Mouse (Mus musculus) ES-E14 (cell line): ENCODE data around the gene Stac2.

ENCODE experiments used
- HCFC1 ChIP-seq: IDR thresholded peaks from 2 replicates; pipeline ENCODE4 v1.6.1; 2012; ENCODE audit warnings: low read length, inconsistent platforms, borderline replicate concordance; ENCODE audit not compliant: insufficient read depth
- MAFK ChIP-seq: IDR thresholded peaks from 2 replicates; pipeline ENCODE4 v1.6.1; 2014; ENCODE audit warnings: mild to moderate bottlenecking, low read depth, low read length, inconsistent platforms; ENCODE audit not compliant: insufficient read depth
- ZC3H11A ChIP-seq: IDR thresholded peaks from 2 replicates; pipeline ENCODE4 v1.6.1; 2012; ENCODE audit warnings: low read depth, mild to moderate bottlenecking, inconsistent platforms, low read length, borderline replicate concordance
- ZNF384 ChIP-seq: IDR thresholded peaks from 2 replicates; pipeline ENCODE4 v1.6.1; 2012; ENCODE audit warnings: low read depth, low read length, inconsistent platforms

- no peak for TF ChIP-seq ZC3H11A
- TF ChIP-seq HCFC1 = no peak
- no peak for TF ChIP-seq ZNF384
- TF ChIP-seq MAFK = no peak
Observed at GRCm38 (mm10) chr11:98030701-98031442, 22.4 kb downstream of the Stac2 start.
